Mouse (Mus musculus): ENCODE measurements around the gene Tnfsf12.

Tnfsf12 gene

DNA sequence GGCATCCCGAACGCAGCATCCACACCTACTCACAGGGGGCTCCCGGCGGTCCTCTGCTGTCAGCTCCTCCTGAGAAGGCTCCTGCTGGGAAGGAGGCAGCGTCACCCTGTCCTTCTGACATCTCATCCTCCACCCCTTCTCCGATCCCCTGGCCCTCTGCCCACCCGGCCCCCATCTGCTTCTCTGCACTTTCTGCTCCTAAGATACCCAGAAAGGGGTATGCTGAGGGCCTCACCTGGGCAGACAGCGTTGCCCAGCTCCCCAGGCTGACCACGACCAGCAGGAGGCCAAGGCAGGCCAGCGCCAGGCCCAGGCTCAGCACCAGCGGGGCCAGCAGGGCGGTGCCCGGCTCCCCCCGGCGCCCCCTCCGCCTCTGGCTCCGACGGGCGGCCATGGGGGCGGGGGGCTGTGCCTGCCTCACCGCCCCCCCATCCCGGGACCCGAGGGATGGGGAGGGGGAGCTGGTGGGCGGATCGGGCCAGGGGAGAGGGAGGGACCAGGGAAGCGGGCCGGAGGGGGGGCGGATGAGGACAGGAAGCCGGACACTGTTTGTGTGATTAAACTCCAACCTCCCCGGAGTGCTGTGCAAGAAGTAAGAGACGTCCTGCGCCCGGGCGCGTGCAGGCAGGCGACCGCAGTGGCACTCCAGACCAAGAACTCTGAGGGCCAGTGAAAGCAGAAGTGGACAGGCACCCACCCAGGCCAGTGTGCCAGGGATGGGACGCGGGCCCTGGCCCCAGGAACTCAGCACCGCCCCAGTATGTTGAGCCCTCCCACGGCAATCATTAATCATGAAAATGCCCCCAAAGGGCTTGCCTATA, at the start of gene Tnfsf12, which contains the start of gene Tnfsfm13:
Tnfsf12 (minus strand) TSS at position 489 of the 821 bp plus-strand sequence.
Tnfsfm13 (minus strand) TSS at position 738 of the 821 bp plus-strand sequence.
- DNase-seq (ENCODE audit: low read depth, low spot score): no peak

DNA sequence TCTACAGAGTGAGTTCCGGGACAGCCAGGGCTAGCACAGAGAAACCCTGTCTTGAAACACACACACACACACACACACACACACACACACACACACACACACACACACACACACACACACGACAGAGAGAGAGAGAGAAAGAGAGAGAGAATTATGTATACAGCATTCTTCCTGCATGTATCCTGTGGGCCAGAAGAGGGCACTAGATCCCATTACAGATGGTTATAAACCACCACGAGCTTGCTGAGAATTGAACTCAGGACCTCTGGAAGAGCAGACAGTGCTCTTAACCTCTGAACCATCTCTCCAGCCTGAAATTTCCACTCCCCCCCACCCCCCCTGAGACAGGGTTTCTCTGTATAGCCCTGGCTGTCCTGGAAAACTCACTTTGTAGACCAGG, 35.8 kb upstream of the Tnfsf12 start:
- DNase-seq (ENCODE audit: low read depth, low spot score): peak; percentile 62

DNA sequence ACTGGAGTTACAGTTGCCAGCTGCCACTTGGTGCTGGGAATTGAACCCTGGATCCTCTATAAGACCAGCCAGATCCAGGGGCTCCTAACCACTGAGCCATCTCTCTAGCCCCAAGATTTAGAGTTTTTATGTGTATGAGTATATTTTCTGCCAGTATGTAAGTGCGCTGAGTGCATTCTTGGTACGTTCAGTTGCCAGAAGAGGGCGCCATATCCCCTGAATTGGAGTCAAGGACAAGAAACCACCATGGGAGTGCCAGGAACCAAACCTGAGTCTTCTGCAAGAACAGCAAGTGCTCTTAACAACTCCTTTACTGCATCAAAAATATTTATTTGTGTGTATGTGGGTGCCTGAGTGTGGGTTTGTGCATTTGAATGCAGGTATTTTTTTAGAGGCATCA, 33.4 kb upstream of the Tnfsf12 start:
- peak; percentile 92 for DNase-seq (ENCODE audit: low read depth, low spot score)

DNA sequence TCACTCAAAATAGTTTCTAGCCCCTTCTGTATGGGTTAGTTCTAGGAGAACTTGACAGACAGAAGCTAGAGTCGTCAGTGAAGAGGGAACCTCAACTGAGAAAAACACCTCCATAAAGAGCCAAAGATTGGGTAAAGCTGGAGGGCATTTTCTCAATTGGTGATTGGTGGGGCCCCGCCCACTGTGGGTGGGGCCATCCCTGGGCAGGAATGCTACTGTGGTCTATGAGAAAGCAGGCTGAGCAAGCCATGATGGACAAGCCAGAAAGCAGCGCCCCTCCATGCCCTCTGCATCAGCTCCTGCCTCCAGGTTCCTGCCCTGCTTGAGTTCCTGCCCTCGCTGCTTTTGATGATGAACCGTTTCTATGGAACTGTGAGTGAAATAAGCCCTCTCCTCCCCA, 30.3 kb upstream of the Tnfsf12 start:
- peak; percentile 75 for DNase-seq (ENCODE audit: low read depth, low spot score)

DNA sequence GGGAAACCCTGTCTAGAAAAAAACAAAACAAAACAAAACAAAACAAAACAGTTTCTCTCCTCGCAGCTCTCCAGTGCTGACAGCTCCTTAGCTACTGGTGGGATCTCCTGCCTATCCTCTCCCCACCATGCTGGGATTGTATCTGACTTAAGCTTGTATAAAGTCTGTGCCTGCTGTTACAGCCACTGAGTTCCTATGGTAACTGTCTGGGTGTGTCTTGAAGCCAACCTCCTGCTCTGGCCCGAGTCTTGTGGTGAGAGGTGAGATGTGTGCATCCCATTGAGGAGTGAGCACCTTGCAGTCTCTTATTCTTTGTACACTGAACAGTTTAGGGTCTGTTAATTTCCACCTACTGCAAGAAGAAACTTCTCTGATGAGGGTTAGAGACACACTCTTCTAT, 27.4 kb upstream of the Tnfsf12 start:
- DNase-seq (ENCODE audit: low read depth, low spot score): peak; percentile 63

DNA sequence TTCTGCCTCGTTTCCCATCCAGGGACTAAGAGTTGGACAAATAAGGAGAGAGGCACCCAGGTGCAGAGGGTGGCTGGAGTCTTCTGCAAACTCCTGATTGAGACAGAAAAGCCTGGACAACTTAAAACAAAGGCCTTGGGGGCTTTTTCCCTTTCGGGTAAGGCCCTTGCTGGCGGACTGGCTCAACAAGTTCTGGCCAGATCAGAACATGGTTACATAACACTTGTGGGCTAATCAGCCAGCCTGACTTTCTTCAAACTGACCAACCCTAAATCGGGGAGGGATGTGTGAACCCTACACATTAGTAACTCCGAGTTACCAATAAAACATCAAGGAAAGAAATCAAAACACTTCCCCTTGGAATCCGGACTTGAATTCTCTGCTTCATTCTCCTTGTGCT, 25.2 kb upstream of the Tnfsf12 start:
- no peak for DNase-seq (ENCODE audit: low read depth, low spot score)

DNA sequence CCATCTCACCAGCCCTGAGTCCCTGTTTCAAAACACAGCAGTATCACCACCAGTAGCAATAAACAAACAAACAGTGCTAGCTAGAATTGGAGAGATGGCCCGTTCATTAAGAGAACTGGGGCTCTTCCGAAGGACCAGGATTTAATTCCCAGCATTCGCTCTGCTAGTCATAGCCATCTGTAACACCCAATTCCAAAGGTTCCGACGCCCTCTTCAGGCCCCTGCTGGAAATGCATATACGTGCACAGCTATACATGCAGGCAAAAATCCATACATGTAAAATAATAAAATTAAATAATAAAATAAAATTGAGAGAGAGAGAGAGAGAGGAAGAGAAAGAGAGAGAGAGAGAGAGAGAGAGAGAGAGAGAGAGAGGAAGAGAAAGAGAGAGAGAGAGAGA, 23.8 kb upstream of the Tnfsf12 start:
- peak; percentile 82 for DNase-seq (ENCODE audit: low read depth, low spot score)

DNA sequence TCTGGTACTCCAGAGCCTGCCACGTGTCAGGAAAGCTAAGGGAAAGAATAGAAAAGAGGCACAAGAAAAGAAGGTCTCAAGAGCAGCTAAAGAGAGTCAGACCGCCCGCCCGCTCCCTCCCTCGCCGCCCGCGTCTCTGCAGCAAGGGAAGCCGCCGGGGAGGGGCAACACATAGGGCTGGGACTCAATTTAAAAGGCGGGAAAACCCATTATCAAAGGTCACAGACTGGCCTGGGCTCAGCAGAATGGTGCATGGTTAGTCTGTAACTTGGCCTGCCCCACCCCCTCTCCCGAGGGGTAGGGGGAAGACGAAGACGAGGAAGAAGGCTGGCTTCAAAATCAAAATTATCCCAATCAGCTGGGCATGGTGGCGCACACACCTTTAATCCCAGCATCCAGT, 23.0 kb upstream of the Tnfsf12 start:
- peak; percentile 72 for DNase-seq (ENCODE audit: low read depth, low spot score)

DNA sequence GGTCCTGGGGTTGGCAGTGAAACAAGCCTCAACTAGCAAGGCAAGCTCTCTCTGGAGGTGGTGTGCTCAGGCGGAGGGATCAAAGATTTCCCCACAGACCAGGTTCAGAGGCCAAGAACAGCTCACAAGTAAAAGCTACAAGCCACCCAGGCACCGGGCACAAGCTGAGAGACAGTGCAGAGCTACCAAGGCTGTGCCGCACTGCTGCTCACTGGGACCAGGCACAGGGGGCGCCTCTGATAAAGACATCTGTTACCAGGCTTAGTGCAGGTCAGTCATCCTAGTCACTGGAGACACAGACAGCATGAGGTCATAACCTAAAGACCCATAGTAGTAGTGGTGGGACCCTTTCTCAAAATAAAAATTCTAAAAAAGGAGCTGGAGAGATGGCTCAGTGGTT, 21.3 kb upstream of the Tnfsf12 start:
- peak; percentile 57 for DNase-seq (ENCODE audit: low read depth, low spot score)

DNA sequence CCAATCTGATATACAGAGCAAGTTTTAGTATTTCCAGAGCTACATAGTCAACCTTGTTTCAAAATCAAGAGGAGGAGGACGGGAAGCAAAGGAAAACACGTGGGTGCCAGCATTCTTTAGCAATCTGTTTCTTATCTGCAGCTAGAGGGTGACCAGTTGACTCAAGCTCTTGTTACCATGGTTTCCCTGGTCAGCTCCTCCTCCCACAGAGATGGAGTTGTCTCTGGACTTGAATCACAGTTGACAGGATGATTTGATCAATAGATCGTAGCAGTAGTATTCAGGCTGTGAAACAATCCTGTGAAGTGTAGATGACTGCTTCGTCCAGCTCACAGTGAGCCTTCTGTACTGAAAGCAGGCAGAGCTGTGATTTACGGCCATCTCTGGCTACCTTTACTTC, 20.3 kb upstream of the Tnfsf12 start:
- DNase-seq (ENCODE audit: low read depth, low spot score): no peak

DNA sequence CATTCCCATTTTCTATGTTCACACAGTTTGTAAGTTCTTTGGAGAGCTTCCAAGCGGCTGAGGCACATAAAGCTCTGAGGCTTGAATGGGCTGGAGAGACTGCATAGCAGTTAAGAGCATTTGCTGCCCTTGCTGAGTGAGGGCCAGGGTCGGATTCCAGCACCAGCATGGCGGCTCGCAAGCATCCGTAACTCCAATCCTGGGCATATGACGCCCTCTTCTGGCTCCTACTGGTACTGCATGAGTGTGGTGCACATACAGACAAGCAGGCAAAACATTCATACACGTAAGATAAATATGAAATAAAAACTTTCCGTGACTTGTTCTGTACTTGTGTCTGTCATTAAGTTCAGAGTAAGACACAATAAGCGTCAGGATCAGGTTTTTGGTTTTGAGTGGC, 19.8 kb upstream of the Tnfsf12 start:
- peak; percentile 94 for DNase-seq (ENCODE audit: low read depth, low spot score)

DNA sequence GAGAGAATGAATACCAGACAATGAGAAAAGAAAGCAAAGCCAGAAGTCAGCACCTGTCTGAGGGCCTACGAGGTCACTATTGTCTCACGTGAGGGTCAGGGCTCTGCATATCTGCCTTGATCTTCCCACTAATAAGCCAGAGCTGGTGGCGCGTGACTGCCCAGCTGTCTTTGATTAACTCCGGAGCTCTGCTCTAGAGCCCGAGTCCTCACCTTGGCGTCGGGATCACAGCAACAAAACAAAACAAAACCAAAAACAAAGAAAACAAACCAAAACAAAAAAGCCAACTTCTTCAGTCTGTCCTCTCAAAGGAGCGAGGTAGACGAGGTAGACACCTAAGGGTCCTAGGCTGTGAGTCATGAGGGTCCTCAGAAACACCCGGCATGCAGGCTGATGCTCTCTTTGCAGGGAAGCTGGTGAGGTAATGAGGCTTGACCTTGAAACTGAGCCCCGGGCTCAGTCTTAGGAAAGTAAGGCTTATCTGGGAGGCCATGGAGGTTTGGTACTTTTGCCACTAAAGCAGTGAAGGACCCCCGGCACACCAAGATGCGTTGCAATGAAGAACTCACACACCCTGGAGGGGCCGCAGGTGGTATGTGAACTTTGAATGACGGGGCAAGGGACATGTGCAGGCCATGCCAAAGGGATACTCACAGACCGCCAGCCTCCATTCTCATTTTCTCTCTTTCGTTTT, 19.1 kb upstream of the Tnfsf12 start:
- DNase-seq (ENCODE audit: low read depth, low spot score): peak; percentile 70

DNA sequence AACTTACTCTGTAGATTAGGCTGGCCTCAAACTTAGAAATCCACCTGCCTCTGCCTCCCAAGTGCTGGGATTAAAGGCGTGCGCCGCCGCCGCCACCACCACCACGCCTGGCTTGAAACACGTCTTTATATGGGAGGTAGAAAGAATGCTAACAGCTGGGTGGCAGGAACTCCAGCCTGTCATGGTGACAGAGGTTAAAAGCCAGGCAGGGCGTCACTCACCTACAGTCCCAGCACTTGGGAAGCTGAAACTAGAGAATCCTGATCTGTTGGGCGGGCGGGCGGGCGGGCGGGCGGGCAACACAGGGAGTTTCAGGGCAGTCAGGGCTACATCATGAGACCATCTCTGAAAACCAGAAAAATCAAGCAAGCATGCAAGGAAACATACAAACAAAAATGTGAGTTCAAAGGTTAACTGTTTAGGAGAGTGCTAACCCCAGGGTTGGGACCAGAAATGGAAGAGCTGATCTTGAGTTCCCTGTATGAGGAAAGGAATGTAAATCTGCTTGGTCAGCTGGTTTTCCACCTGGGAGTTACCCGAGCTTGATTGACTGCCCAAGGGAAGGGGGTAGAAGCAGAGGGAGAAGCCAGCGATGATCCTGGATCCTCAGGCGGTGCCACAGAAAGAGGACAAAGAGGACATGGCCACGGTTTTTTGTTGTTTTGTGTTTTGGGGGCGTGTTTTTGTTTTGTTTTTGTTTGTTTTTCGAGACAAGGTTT, 17.5 kb upstream of the Tnfsf12 start:
- DNase-seq (ENCODE audit: low read depth, low spot score): peak; percentile 77

DNA sequence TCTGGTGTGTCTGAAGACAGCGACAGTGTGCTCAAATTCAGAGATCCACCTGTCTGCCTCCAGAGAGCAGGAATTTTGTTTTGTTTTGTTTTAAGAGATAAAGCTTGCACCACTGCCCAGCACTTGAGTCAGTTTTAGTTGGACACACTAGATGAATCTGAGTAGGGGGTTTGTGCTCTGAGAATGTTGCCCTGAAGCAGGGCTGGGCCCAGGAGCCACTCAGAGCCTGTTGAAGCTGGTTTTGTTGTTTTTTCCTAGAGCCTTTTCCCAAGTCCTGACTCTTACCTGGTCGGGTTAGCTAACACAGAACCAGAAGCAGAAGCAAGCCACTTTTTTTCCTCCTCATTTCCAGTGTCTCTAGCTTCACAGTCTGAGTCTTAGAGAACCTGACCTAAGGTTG, 15.4 kb upstream of the Tnfsf12 start:
- no peak for DNase-seq (ENCODE audit: low read depth, low spot score)

DNA sequence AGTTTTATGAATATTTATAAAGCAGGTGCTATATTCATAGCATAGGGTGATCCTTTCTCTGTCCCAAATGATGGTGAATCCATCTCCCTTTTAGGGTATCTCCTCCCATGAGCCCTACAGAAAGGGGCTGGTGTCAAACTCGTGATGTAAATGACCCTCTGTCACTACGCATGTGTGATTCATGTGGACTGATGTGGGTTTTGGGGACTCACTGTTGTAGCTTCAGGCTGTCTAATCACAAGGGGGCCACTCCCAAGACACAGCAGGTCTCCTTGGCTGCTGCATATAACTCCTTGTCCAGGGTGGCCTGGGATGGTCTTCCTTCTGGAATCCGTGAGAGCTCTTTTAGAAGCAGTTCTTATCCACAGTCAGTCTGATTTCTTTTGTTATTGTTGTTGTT, 14.8 kb upstream of the Tnfsf12 start:
- no peak for DNase-seq (ENCODE audit: low read depth, low spot score)

DNA sequence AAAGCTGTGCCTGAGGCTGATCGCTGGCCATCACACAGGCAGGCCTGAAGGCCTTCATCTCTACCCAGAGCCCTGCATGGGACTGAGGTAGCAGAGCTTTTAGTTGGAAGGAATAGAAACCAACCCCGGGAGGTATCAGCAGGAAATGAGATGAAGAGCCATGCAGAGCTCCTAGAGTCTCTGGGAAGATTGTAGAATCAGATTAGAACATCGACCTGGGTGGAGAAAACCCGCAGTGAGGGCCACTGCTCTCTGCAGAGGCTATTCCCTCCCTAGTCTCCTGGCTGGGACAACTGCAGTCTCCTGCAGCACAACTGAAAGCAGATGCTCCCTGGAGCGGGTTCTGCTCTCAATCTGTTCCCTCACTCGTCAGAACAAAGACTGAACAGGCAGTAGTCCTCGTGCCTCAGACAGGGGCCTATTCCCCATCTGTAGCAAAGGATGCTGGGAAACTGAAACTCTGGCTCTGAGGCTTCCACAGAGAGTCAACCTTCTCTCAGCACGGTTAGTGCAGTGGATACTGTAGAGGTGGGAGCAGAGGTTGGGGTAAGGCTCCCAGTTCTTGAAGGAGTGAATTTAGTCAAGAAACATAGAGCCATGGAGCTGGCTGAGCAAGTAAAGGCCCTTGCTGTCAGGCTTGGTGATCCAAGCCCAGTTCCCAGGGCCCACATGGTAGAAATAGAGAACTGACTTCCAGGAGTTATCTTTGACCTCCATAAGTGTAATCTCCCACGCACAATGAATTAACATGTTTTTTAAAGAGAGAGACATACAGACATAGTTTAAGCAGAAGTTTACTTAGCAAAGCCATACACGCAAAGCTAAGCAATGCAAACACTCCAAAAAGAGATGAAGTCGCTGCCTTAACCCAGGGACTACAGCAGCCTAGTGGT, 14.2 kb upstream of the Tnfsf12 start:
- DNase-seq (ENCODE audit: low read depth, low spot score): no peak

DNA sequence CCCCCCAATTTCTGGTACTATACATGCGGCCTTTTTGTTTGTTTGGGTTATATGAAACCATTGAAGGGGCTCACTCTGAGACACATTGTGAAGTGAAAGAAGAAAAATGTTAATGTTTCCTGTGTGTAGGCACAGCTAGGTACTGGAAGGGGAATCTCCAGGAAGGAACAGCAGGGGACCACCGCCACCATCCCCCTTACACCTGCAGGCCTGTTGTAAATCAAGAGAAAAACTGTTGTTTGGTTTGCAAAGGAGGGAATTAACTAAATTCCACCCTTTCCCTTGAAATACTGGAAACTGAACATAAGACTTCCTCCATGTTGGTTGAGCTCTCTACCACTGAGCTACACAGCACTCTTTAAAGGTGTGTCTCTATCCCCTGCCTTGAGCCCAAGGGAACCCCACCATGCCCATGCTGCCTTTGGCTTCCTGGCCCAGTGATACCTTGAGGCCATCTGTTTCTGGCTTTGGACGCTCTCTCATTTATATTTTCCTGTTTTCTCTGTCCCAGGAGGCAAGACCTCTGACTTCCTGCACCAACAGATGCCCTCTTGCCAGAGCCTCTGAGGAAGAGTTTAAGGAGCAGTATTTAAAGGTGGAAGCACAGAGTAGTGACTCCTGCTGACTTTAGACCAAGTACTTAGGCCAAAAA, 13.1 kb upstream of the Tnfsf12 start:
- DNase-seq (ENCODE audit: low read depth, low spot score): peak; percentile 60

DNA sequence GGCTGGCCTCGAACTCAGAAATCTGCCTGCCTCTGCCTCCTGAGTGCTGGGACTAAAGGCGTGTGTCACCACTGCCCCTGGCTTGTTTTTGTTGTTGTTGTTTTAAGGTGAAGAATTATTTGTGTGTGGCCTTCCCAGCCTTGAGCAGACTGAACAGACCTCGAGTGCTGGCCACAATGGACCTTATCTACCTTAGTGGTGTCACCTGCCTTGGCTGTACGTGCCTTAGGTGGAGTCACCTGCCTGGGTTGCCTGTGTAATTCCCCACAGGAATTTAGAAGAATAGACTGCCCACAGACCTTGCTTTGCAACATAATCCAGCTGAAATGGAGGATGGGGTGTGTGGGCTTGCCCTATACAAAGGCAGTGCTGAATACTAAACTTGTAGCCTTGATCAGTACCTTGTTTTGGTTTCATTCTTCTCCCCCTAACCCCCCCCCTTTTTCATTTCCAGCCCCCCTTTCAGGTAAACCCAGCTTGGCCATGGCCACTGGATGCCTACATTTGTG, 12.3 kb upstream of the Tnfsf12 start:
- no peak for DNase-seq (ENCODE audit: low read depth, low spot score)

DNA sequence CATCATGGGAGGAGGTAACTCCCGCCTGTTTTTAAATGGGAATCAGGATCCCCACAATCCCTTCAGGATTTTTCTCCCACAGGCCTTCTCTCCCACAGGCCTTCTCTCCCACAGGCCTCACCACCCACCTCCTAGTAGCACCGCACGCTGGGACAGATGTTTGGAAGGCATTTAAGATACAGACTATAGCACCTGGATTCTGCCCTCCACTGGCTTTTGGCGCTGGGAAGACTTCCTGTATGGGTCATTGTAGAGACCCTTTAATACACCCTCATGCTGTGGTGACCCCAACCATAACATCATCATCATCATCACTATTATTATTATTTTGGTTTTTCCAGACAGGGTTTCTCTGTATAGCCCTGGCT, 11.8 kb upstream of the Tnfsf12 start:
- DNase-seq (ENCODE audit: low read depth, low spot score): no peak

DNA sequence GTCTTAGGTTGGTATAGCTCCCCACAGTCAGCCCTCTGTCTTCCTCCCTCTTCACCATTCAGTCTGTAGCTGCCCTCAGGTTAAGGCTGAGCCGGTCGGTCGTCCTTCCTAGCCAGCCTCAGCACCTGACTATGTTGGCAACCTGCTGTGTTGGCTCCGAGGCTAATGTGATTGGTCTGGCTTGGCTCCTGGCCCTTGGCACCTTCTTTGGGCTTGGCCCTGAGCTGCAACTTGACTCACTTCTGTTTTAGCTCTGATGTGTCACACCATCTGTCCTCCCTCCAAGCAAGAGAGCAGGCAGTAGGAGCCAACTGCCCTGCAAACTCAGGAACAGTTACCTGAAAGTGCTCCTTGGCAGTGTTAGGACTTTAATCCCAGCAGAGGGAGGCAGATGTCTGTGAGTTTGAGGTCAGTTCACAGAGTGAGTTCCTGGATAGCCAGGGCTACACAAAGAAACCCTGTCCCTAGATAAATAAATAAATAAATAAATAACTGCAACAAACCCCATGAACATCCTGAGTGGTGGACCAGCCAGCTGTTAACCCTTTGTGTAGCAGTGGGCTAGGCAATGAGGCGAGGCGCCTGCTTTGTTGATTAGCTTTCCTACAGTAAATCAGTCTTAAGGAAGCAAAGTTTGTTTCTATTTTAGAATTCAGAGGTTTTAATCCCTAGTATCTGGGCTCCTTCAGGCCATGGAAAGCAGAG, 11.3 kb upstream of the Tnfsf12 start:
- DNase-seq (ENCODE audit: low read depth, low spot score): no peak
